Mouse (Mus musculus) olfactory bulb, adult 2 months (tissue): ENCODE results near the gene Tmem161a. TPM values are rescaled to one million over a fixed set of nuclear protein-coding genes. Genes with fewer than 3 reads are reported as not detected.

Experiments used
- H3K27ac ChIP-seq: fragments of 200-500 bp; 2 replicates; pipeline ENCODE4 v1.5.1; 2012; ENCODE audit warnings: low read depth, low read length; ENCODE audit not compliant: insufficient read depth
- H3K4me1 ChIP-seq: fragments of 200-500 bp; 2 replicates; pipeline ENCODE4 v1.6.1; 2012; ENCODE audit warnings: low read length; ENCODE audit not compliant: control insufficient read depth, insufficient read depth
- H3K4me3 ChIP-seq: fragments of 200-500 bp; 2 replicates; pipeline ENCODE4 v1.5.1; 2012; ENCODE audit warnings: mild to moderate bottlenecking, low read depth, low read length, moderate library complexity; ENCODE audit not compliant: insufficient read depth
- CTCF ChIP-seq: fragments of 200-500 bp; IDR thresholded peaks from 2 replicates; pipeline ENCODE4 v1.5.1; 2012; ENCODE audit warnings: low read depth, mild to moderate bottlenecking, low read length, moderate library complexity; ENCODE audit not compliant: insufficient read depth
- POLR2A ChIP-seq: fragments of 200-500 bp; IDR thresholded peaks from 2 replicates; pipeline ENCODE4 v1.6.1; 2012; ENCODE audit warnings: mild to moderate bottlenecking, low read depth, low read length, moderate library complexity; ENCODE audit not compliant: insufficient read depth
- WGBS: fragments of 180-500 bp; shearing (Covaris S2); methylation state at CpG from one replicate; pipeline ENCODE4 v1.1.7; 2018; 5-methylcytosine and 5-hydroxymethylcytosine counted together
- polyA plus RNA-seq: library from polyadenylated mRNA; stranded (reverse); fragments of >200 nt; gene quantifications from 2 replicates; pipeline ENCODE4 v1.2.4, GENCODE M21; 2012; ENCODE audit warnings: low replicate concordance; ENCODE audit not compliant: missing spikeins, insufficient read depth, insufficient read length

The Tmem161a gene
- not detected in 2 replicates for polyA plus RNA-seq

DNA sequence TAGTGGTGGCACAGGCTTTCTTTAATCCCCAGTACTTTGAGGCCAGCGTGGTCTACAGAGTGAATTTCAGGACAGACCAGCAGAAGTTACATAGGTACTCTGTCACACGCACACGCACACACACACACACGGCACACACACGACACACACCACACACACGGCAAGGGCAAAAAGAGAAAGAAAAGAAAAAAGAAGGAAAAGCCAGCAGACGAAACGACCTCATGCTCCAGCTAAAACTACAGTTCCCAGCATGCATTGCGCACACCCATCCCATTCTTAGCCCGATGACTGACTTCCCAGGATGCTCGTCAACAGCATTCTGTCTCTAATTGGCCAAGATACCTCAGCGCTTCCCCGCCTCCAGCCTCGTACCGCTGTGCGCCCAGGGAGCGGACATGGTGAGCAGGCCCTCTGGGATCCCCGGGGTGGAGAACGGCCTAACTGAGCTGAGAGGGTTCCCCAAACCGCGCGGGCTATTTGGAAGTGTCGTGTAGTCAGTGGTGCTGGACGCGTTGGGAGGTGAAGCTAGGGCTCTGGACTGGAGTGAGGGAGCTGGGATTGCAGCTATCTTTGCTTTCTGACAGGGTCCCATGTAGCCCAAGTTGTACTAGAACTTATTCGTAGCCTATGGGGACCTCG lies at the start of gene Tmem161a:
TSS of gene Tmem161a (plus strand) at position 314 of the 639 bp plus-strand sequence.
- Histone ChIP-seq H3K27ac (no peak within 1 kb of the TSS), H3K4me1 (peaks cover 19% of the 10 kb centered on the region), H3K4me3 (peak within 1 kb of the TSS; percentile 76)
- TF ChIP-seq POLR2A (peak; percentile 79), CTCF (no peak)
- WGBS = under 1% methylated on average over 27 of the region's 27 CpGs

DNA sequence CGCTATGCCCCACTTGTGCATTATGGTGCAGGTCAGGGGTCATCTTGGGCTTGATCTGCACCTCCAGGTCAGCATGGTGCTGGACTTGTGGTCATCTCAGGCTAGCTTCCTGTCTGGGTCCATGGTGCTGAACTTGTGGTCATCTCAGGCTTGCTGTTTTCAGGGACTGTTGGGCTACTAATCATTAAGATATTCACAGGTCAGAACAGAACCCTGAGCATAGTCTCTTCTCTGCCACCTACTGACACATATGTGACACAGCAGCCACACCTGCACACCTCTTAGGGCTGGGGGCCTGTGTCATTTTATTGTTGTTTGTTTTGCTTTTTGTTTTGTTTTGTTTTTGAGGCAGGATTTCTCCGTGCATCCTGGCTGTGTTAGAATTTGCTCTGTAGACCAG lies 49.3 kb upstream of the Tmem161a start:
- TF ChIP-seq CTCF (no peak), POLR2A (no peak)
- Histone ChIP-seq H3K4me1 (peaks cover 13% of the 10 kb centered on the region), H3K27ac (no peak overlapping the region), H3K4me3 (no peak overlapping the region)
- WGBS = 54% methylated on average over 2 of the region's 2 CpGs

- no peak for TF ChIP-seq POLR2A
- TF ChIP-seq CTCF = no peak
- H3K4me1 ChIP-seq = peaks cover 16% of the 10 kb centered on the region
- WGBS = 67% methylated on average over 8 of the region's 8 CpGs
- H3K4me3 ChIP-seq = no peak overlapping the region
- no peak overlapping the region for H3K27ac ChIP-seq
Measured at GRCm38 (mm10) chr8:70124992-70125391, 47.2 kb upstream of the Tmem161a start.

- TF ChIP-seq POLR2A = no peak
- TF ChIP-seq CTCF = no peak
- Histone ChIP-seq H3K27ac (peak overlapping the region; percentile 84), H3K4me1 (peaks cover 31% of the 10 kb centered on the region), H3K4me3 (no peak overlapping the region)
- WGBS = 25% methylated on average over 3 of the region's 3 CpGs
Measured at GRCm38 (mm10) chr8:70128435-70128834, 43.7 kb upstream of the Tmem161a start.

GRCm38 (mm10) chr8:70129309-70129952 lies 42.7 kb upstream of the Tmem161a start:
- Histone ChIP-seq H3K27ac (peak overlapping the region; percentile 81), H3K4me1 (peaks cover 31% of the 10 kb centered on the region), H3K4me3 (no peak overlapping the region)
- 31% methylated on average over 9 of the region's 9 CpGs for WGBS
- no peak for TF ChIP-seq POLR2A
- no peak for TF ChIP-seq CTCF

- Histone ChIP-seq H3K27ac (peak overlapping the region; percentile 81), H3K4me3 (no peak overlapping the region), H3K4me1 (peaks cover 28% of the 10 kb centered on the region)
- TF ChIP-seq CTCF = no peak
- no peak for TF ChIP-seq POLR2A
- 86% methylated on average over 3 of the region's 3 CpGs for WGBS
Measured at GRCm38 (mm10) chr8:70130066-70130465, 42.1 kb upstream of the Tmem161a start.

DNA sequence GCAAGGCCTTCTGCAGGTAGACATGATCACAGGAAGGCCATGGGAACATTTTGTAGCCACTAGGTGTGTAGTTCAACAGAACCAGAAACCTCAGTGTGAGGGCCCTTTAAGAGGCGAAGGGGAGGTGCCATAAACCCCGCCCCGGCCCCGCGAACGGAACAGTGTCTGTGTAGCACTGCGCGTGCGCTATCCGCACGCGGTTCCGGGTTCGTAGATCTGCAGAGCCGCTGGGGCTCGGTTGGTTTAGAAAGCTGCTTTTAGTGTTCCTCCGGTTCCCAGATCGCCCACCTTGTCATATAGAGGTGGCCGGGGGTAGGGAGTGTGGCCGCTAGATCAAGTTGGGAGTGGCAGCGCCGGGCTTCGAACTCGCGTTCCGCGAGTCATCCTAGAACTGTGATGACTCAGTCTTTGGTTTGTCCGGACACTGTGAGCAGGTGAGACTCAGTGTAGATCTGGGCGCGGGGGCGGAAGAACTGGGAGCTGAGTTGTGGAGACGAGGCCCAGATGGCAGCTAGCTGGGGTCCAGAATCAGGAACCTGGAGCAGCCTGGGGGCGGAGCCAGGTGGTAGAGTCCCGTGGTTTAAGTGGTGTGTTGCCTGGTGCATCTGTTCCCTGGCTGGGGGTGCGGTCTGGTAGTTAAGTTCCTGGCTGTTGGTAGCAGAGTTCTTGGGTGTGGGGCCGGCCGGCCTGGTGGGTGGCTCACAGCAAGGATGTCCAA lies 40.8 kb upstream of the Tmem161a start, which contains the start of gene Nr2c2ap:
TSS of gene Nr2c2ap (plus strand) at position 168 of the 718 bp plus-strand sequence.
- WGBS = 2% methylated on average over 37 of the region's 37 CpGs
- H3K27ac ChIP-seq = peak within 1 kb of the TSS; percentile 81

DNA sequence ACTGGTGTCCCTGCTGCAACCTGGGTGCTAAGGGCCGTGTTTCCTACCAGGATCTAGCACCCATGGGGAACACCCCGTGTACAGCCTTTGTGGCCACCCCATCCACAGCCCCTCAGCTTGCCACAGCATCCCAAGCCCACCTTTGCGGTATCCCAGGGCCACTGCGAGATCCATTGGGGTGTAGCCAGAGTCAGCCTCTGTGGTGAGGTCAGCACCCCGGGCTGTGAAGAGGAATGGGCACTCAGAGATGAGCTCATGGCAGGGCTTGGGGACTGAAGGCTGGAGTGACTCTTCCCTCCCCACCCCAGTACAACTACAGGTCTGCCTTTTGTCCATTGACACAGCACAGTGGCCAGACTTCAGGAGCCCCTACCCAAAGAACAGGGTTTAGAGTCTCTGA lies 38.1 kb upstream of the Tmem161a start:
- no peak overlapping the region for H3K27ac ChIP-seq
- peaks cover 31% of the 10 kb centered on the region for H3K4me1 ChIP-seq
- TF ChIP-seq POLR2A (no peak), CTCF (no peak)
- no peak overlapping the region for H3K4me3 ChIP-seq
- 91% methylated on average over 5 of the region's 5 CpGs for WGBS

More for the DNA sequence above, 40.8 kb upstream of the Tmem161a start, which contains the start of gene Nr2c2ap:
- Histone ChIP-seq H3K4me3 (peak within 1 kb of the TSS; percentile 61), H3K4me1 (peaks cover 28% of the 10 kb centered on the region)
- no peak for TF ChIP-seq CTCF
- TF ChIP-seq POLR2A = peak; percentile 49; the same call in 1 of the 2 replicates
